Mouse (Mus musculus) thymus, adult 18-20 months (tissue): ENCODE results near the gene Brsk2.
A peak's percentile ranks its signal among the peaks of the same experiment; 100 is the strongest.

Source experiments
- DNase-seq, 2 experiments: peaks; one replicate each; pipeline ENCODE4 v3.0.0; 2022; ENCODE audit warnings: mixed read lengths in 2 of 2

The Brsk2 gene

DNA sequence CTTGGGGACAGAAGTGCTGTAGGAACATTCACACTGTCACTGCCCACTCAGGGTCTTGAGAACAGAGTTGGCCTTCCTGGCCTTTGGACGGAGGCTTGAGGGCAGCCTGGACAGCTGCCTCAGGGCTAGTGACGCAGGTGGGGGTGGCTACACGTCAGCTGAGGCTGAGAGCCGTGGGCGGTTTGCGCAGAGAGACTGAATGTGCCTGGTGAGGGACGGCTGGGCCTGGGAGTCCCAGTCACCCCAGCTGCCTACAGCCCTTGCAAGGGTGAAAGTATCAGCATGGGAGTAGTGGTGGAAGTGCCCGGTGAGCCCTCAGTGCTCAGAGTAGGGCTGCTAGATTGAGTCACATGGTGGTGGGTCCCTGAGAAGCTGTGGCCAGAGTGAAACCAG, 6.6 kb downstream of the Brsk2 start:
- DNase-seq: no peak

- no peak for DNase-seq
These were observed 8.0 kb downstream of the Brsk2 start for GRCm38 (mm10) chr7:141957524-141958051.

GRCm38 (mm10) chr7:141958211-141958610, 8.7 kb downstream of the Brsk2 start:
- DNase-seq: no peak

DNA sequence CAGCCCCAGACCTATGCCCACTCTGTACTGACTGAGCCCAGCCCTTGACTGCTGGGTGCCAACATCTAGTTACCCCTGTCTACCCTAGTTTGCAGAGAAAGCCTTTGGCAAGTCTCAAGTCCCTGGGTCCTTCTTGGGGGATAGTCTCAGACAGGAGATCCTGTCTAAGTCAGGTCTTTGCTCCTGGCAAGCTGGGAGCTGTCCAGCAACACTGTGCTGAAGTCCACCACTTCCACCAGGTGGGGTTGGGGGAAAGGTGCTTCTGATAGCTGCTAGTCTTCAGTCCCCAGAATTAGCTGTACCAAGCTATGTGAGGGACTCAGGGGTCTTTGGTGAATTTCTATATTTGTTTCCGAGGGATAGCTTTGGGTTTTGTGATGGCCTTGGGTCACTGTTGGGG, 9.6 kb downstream of the Brsk2 start:
- DNase-seq: no peak

DNA sequence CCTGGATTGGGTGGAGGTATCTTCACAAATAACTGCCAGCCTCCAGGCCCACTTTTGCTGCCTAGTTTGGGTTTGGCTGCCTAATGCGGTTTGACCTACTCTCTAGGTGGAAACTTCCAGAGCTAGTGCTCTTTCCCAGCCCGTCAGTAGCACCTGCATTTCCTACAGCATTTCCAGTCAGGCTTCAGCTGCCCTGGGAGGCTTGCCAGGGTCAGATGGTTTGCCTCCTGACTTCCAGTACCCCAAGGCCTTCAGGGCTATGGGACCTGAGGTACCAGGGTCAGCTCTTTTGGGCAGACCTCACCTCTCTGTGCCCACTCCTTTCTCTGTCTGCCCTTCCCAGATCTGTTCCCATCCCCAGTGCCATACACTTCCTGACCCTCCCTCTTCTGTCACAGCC, 11.4 kb downstream of the Brsk2 start:
- DNase-seq: no peak

DNA sequence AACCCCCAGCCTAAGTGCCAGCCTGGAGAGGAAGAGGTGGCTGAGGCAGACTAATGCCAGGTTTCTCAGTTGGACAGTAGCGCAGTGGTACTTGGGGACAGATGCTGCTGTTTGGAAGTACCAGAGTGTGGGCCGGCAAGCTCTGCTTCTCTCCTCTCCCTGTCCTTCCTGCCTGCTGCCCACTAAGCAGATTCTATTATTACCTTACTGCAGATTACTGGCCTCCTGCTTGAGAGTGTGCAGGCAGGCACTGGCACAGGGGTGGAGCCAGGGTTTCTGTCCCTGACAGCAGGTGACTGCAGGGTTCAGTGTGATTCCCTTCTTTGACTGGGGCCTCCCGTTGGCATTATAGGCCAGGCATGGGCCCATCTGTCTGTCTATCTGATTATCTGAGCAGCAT, 11.9 kb downstream of the Brsk2 start:
- no peak for DNase-seq

- no peak for DNase-seq
These were observed 13.0 kb downstream of the Brsk2 start for GRCm38 (mm10) chr7:141962521-141962920.

DNA sequence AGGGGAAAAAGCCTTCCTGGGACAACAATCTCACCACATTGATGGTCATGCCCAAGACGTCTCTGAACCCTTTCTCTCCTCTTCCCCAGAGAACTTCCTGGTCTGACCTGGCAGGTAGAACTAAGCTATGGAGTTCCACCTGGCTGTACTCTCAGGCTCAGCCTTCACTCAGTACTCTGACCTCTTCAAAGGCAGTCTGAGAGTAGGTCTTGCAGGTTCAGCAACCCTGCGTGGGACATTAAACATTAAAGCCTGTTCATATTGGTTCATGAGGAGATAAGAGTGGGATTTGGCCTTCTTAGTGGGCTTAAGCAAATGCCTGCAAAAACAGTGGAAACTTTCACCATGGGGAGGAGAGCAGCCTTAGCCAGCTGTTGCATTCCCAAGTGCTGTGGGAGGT, 16.7 kb downstream of the Brsk2 start:
- no peak for DNase-seq

- DNase-seq: peak; percentile 29 to 42
These were observed 23.5 kb downstream of the Brsk2 start for GRCm38 (mm10) chr7:141972831-141973619.

- DNase-seq: no peak
These were observed 28.5 kb downstream of the Brsk2 start for GRCm38 (mm10) chr7:141978003-141978402.

DNA sequence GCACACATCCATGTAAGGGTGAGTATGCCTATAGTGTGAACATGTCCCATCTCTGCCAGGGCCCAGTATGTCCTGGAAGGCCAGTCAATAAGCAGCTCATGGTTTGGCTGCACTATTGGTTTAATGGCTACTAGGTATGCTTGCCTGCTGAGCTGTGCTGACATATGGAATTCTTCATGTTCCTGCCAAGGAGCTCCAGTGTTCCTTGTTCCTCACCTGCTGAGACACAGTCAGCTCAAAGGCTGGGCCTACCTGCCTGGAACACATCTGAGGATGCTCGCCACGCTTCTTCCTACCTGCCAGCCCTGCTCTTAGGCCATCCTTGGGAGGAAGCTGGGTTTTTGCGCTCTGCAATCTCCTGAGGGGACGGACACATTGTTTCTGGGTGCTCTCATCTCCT, 29.7 kb downstream of the Brsk2 start:
- DNase-seq: no peak

DNA sequence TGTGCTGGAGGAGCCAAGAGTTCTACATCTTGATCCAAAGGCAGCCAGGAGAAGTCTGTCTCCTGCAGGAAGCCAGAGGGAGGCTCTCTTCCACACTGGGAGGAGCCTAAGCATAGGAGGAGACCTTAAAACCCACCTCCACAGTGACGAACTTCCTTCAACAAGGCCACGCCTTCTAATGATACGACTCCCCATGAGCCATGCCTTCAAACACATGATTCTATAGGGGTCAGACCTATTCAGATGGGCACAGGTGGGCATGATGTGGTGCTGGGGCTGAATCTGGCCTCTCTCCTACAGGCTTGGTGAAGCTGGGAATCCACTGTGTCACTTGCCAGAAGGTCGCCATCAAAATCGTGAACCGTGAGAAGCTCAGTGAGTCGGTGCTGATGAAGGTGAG, 31.7 kb downstream of the Brsk2 start:
- DNase-seq: no peak

GRCm38 (mm10) chr7:141988314-141988806, 38.8 kb downstream of the Brsk2 start:
- no peak for DNase-seq

DNA sequence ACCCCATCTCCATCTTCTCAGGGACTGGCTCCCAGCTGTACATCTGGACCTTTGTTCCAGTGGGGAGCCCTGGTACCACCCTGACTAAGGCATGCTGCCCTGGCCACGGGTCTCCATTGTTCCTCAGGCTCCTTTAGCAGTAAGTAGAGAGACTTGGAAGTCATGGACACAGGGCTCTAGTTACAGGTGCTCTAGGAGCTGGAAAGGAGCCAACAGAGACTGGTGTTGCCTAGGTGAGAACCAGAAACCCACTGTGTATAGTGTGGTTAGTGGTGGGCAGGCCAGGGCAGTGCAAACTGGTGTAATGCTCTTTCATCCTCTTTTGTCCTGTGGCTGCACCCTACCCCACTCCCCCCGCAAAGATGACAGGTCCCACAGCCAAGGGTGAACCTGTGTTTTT, 41.6 kb downstream of the Brsk2 start:
- DNase-seq: no peak

- no peak for DNase-seq
These were observed 44.6 kb downstream of the Brsk2 start for GRCm38 (mm10) chr7:141994121-141994520.

- no peak for DNase-seq
These were observed 51.1 kb downstream of the Brsk2 start for GRCm38 (mm10) chr7:142000661-142001060.

- DNase-seq: no peak
These were observed 52.2 kb downstream of the Brsk2 start for GRCm38 (mm10) chr7:142001597-142002340.

GRCm38 (mm10) chr7:142016562-142016961, 67.0 kb downstream of the Brsk2 start:
- no peak for DNase-seq

DNA sequence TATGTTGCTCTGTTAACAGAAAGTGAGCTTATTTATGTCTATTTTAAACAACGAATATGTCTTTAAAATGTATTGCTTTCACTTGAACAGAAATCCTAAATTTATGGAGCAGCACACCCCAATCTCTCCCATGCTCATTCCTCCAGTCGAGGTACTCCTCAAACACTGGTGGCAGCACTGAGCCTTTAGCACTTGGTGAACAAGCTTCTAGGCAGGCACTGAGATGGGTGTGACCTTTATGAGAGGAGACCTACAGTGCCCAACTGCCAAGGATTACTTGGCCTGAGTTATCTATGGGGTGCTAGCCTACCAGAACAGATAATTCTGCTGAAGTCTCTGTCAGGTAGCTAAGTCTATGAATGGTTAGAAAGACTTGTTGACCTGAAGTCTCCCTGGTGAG, 70.1 kb downstream of the Brsk2 start:
- DNase-seq: no peak

- DNase-seq: no peak
These were observed 71.3 kb downstream of the Brsk2 start for GRCm38 (mm10) chr7:142020827-142021226.

GRCm38 (mm10) chr7:142025196-142025595, 75.6 kb downstream of the Brsk2 start:
- DNase-seq: no peak

DNA sequence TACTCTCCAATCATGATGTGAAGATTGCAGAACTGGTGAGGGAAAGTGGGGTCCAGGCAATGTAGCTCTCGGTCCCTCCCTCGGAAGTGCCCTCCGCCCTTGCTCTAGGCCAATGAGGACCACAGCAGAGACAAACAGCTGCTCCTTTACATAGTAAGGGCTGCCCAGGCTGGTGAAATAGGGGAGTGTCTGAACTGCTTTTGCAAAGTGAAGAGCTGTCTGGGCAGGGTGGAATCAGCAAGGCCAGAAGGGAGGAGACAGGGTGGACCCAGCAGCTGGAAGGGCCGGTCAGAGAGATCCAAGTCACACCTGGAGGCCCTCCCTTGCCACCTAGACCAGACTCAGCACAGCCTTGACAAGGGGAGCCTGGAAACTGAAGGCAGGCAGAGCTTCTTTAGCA, 76.4 kb downstream of the Brsk2 start:
- DNase-seq: no peak

GRCm38 (mm10) chr7:142030073-142030472, 80.5 kb downstream of the Brsk2 start:
- DNase-seq: no peak

DNA sequence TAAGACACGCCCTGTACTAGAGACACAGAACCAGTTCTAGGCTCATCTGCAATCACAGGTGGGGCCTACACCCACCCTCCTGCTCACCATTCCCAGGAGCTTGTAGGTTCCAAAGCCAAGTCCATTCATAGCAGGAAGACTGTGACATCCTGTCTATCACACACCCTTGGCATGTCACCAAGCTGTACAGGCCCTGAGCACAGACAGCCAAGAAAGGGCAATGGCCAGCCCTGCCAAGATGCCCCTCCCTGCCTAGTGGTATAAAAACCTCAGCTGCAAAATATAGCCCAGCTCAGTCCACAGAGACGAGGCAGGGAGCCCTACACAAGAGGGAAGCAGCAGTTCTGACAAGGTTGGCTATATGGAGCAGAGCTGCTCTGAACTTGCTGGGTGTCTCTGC, 84.6 kb downstream of the Brsk2 start:
- DNase-seq: no peak
